8 mouse cellular contexts compared by ENCODE assay signal in the genomic region with DNA sequence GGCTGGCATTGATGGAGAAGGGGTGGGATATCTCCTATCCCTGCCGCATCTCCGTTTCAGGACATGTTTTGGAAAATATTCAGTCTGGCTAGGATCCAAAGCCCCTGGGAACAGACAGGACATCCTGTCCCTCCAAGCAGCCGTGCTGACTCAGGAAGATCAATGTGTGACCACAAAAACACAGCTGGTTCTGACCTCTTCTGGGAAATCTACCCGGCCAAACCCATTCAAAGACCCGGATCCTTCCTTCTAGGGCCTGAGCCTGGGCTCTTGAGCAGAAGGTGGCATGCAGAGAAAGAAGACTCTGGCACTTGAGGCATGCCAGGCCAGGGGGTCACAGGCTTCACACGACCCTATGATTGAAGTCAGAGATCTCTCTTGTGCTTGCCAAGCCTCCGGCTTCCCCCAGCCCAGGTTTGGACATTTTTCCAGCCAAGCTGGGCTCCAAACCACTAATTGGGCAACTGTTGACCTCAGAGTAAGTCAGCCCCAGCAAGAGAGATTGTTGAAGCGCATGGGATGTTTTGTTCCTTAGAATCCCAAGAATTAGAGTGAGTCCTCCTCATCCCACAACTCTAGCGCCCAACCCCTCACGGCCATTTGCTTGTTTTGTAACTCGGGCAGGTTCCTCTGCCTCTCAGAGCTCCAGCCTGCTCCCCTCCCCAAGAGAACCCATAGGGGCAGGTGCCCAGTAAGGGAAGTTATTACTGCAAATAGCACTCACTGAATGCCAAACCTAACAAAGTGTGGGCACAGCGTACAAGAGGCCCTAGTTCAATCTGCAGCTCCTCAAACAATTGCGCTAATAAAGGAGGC. TPM values are rescaled to one million over a fixed set of nuclear protein-coding genes. Genes with fewer than 3 reads are reported as not detected.
DNase-seq lines count a peak whose midpoint lies in the region; ATAC-seq and TF ChIP-seq lines count a peak whose summit lies in the region.

No protein-coding gene starts in this region.

- ATAC-seq in embryonic facial prominence, embryonic 15.5 days (ENCODE audit: insufficient number of reproducible peaks, low FRiP score, low TSS enrichment, low read depth): peak; percentile 45; the same call in 1 of the 2 replicates
- ATAC-seq in hindbrain, postnatal 0 days: peak; percentile 29; the same call in 1 of the 2 replicates
- ATAC-seq in lung, embryonic 16.5 days (ENCODE audit: low read depth): peak; percentile 82
- ATAC-seq in forebrain, embryonic 12.5 days (ENCODE audit: low FRiP score): no peak
- ATAC-seq in CD4-positive, CD25-positive, alpha-beta regulatory T cell, adult 4 months: no peak

- H3K4me3 ChIP-seq in left cerebral cortex, adult 2 months: no peak overlapping the region
- H3K4me3 ChIP-seq in embryonic facial prominence, embryonic 15.5 days (replicated peaks): no peak overlapping the region
- H3K4me3 ChIP-seq in hindbrain, postnatal 0 days (ENCODE audit: low read length): no peak overlapping the region
- H3K4me3 ChIP-seq in lung, embryonic 16.5 days (ENCODE audit: low read length): no peak overlapping the region
- no peak overlapping the region for H3K4me3 ChIP-seq in forebrain, embryonic 12.5 days (replicated peaks)

- 62% methylated on average over 13 of the region's 13 CpGs for WGBS in embryonic facial prominence, embryonic 15.5 days
- WGBS in hindbrain, postnatal 0 days: 69% methylated on average over 13 of the region's 13 CpGs
- 43% methylated on average over 13 of the region's 13 CpGs for WGBS in lung, embryonic 16.5 days
- 83% methylated on average over 13 of the region's 13 CpGs for WGBS in forebrain, embryonic 12.5 days

- no peak overlapping the region for H3K4me2 ChIP-seq in embryonic facial prominence, embryonic 15.5 days (replicated peaks)
- no peak overlapping the region for H3K4me2 ChIP-seq in hindbrain, postnatal 0 days (ENCODE audit: low read depth, low read length)
- no peak overlapping the region for H3K4me2 ChIP-seq in lung, embryonic 16.5 days (ENCODE audit: low read depth, low read length)
- no peak overlapping the region for H3K4me2 ChIP-seq in forebrain, embryonic 12.5 days

- no peak overlapping the region for H3K9ac ChIP-seq in embryonic facial prominence, embryonic 15.5 days
- no peak overlapping the region for H3K9ac ChIP-seq in hindbrain, postnatal 0 days (replicated peaks; ENCODE audit: low read length)
- H3K9ac ChIP-seq in lung, embryonic 16.5 days (ENCODE audit: low read length): no peak overlapping the region
- H3K9ac ChIP-seq in forebrain, embryonic 12.5 days: no peak overlapping the region

- no peak for TF ChIP-seq CTCF in left cerebral cortex, adult 2 months (IDR thresholded peaks at IDR 0.05)
- TF ChIP-seq CTCF in hindbrain, postnatal 0 days (IDR thresholded peaks at IDR 0.05; ENCODE audit: low read depth): no peak

- no peak for DNase-seq in left cerebral cortex, adult 2 months (ENCODE audit: extremely low spot score in 1 of 2, low spot score in 2 of 2)
- DNase-seq in left cerebral cortex, postnatal 36 days (ENCODE audit: low spot score in 2 of 2): no peak
- peak; percentile 30 for DNase-seq in hindbrain, postnatal 0 days (ENCODE audit: low spot score)
- no peak for DNase-seq in layer of hippocampus, adult 9-11 months

- peaks cover 12% of the 10 kb centered on the region; the same call in 1 of the 2 replicates for H3K4me1 ChIP-seq in embryonic facial prominence, embryonic 15.5 days
- H3K4me1 ChIP-seq in hindbrain, postnatal 0 days (ENCODE audit: insufficient read depth, low read length): no peaks in the 10 kb centered on the region
- peaks cover 9% of the 10 kb centered on the region for H3K4me1 ChIP-seq in lung, embryonic 16.5 days (replicated peaks; ENCODE audit: control insufficient read depth, insufficient read depth, low read length)
- no peaks in the 10 kb centered on the region for H3K4me1 ChIP-seq in forebrain, embryonic 12.5 days

- peak overlapping the region; percentile 41; the same call in 1 of the 2 replicates for H3K27ac ChIP-seq in left cerebral cortex, adult 2 months
- peak overlapping the region; percentile 22; the same call in 1 of the 2 replicates for H3K27ac ChIP-seq in embryonic facial prominence, embryonic 15.5 days (replicated peaks)
- peak overlapping the region; percentile 3; the same call in 1 of the 2 replicates for H3K27ac ChIP-seq in hindbrain, postnatal 0 days
- H3K27ac ChIP-seq in lung, embryonic 16.5 days (ENCODE audit: low read length): peak overlapping the region; percentile 86
- H3K27ac ChIP-seq in forebrain, embryonic 12.5 days: no peak overlapping the region

- intact Hi-C loops in left cerebral cortex, adult 2 months (cut with DNase I): no loop called here
- intact Hi-C loops in left cerebral cortex, postnatal 36 days (cut with DNase I): no loop called here

- no peaks in the 10 kb centered on the region for H3K9me3 ChIP-seq in embryonic facial prominence, embryonic 15.5 days (replicated peaks)
- H3K9me3 ChIP-seq in hindbrain, postnatal 0 days (ENCODE audit: low read length): no peaks in the 10 kb centered on the region
- no peaks in the 10 kb centered on the region for H3K9me3 ChIP-seq in lung, embryonic 16.5 days (ENCODE audit: control insufficient read depth, low read length)
- no peaks in the 10 kb centered on the region for H3K9me3 ChIP-seq in forebrain, embryonic 12.5 days

- no peaks in the 10 kb centered on the region for H3K27me3 ChIP-seq in embryonic facial prominence, embryonic 15.5 days
- no peaks in the 10 kb centered on the region for H3K27me3 ChIP-seq in hindbrain, postnatal 0 days (ENCODE audit: insufficient read depth, low read length)
- no peaks in the 10 kb centered on the region for H3K27me3 ChIP-seq in lung, embryonic 16.5 days (ENCODE audit: control insufficient read depth, insufficient read depth, low read depth, low read length)
- 0 out of 2 replicates have a peak, but pooled peaks cover 7% of the 10 kb centered on the region for H3K27me3 ChIP-seq in forebrain, embryonic 12.5 days

- no peaks in the 10 kb centered on the region for H3K36me3 ChIP-seq in embryonic facial prominence, embryonic 15.5 days
- no peaks in the 10 kb centered on the region for H3K36me3 ChIP-seq in hindbrain, postnatal 0 days (ENCODE audit: insufficient read depth, low read length)
- no peaks in the 10 kb centered on the region for H3K36me3 ChIP-seq in lung, embryonic 16.5 days (ENCODE audit: control insufficient read depth, insufficient read depth, low read length)
- no peaks in the 10 kb centered on the region for H3K36me3 ChIP-seq in forebrain, embryonic 12.5 days (replicated peaks)

RNA-seq across cellular contexts. Expression of gene Ttpal, which starts 5.8 kb away (rescaled TPM):
- 10 to 100 TPM; 69.9 to 81.2 TPM for total RNA-seq in left cerebral cortex, adult 2 months (2021)
- total RNA-seq in left cerebral cortex, postnatal 36 days (2021): 10 to 100 TPM; 63.0 to 70.7 TPM
- 36.1 and 39.1 TPM in 2 replicates for polyA plus RNA-seq in embryonic facial prominence, embryonic 15.5 days (2015; fragmentation: Nextera tagmentation; extraction: Ambion mirVana)
- total RNA-seq in hindbrain, postnatal 0 days (2014; rRNA removed): 54.6 and 59.7 TPM in 2 replicates
- 27.9 and 28.0 TPM in 2 replicates for polyA plus RNA-seq in hindbrain, postnatal 0 days (2015; fragmentation: Nextera tagmentation; extraction: Ambion mirVana)
- 29.5 and 31.2 TPM in 2 replicates for polyA plus RNA-seq in lung, embryonic 16.5 days (2015; fragmentation: Nextera tagmentation; extraction: Ambion mirVana)
- 49.4 and 49.8 TPM in 2 replicates for polyA plus RNA-seq in forebrain, embryonic 12.5 days (2016; fragmentation: Nextera tagmentation; extraction: Ambion mirVana)
- 10 to 100 TPM; 43.3 to 74.1 TPM for polyA plus RNA-seq in CD4-positive, CD25-positive, alpha-beta regulatory T cell, adult 4 months (2017; shearing (Covaris generic))

RNA-seq across cellular contexts. Expression of gene Serinc3, which starts 48.7 kb away (rescaled TPM):
- 100 to 1,000 TPM; 213 to 234 TPM for total RNA-seq in left cerebral cortex, adult 2 months (2021)
- total RNA-seq in left cerebral cortex, postnatal 36 days (2021): 100 to 1,000 TPM; 224 to 251 TPM
- 39.4 and 40.8 TPM in 2 replicates for polyA plus RNA-seq in embryonic facial prominence, embryonic 15.5 days (2015; fragmentation: Nextera tagmentation; extraction: Ambion mirVana)
- 82.6 and 97.4 TPM in 2 replicates for total RNA-seq in hindbrain, postnatal 0 days (2014; rRNA removed)
- polyA plus RNA-seq in hindbrain, postnatal 0 days (2015; fragmentation: Nextera tagmentation; extraction: Ambion mirVana): 35.9 and 36.5 TPM in 2 replicates
- 71.5 and 72.8 TPM in 2 replicates for polyA plus RNA-seq in lung, embryonic 16.5 days (2015; fragmentation: Nextera tagmentation; extraction: Ambion mirVana)
- 32.1 and 36.1 TPM in 2 replicates for polyA plus RNA-seq in forebrain, embryonic 12.5 days (2016; fragmentation: Nextera tagmentation; extraction: Ambion mirVana)
- polyA plus RNA-seq in CD4-positive, CD25-positive, alpha-beta regulatory T cell, adult 4 months (2017; shearing (Covaris generic)): 100 to 1,000 TPM; 131 to 203 TPM

Comparison
In these comparisons a context has a peak if more than half of its experiments do, and no peak if none do; other contexts are left out.
1. ATAC-seq: peak in embryonic facial prominence, embryonic 15.5 days (single experiment), hindbrain, postnatal 0 days (single experiment) and lung, embryonic 16.5 days (single experiment); none in forebrain, embryonic 12.5 days (single experiment) and CD4-positive, CD25-positive, alpha-beta regulatory T cell, adult 4 months (single experiment).